Mouse (Mus musculus): ENCODE measurements around the gene Tomm40.
"Not testable (repeated sequence)": the region's sequence is repeated elsewhere in the genome, so short reads cannot be mapped to it uniquely, and the experiment has no call there.

Gene Tomm40

DNA sequence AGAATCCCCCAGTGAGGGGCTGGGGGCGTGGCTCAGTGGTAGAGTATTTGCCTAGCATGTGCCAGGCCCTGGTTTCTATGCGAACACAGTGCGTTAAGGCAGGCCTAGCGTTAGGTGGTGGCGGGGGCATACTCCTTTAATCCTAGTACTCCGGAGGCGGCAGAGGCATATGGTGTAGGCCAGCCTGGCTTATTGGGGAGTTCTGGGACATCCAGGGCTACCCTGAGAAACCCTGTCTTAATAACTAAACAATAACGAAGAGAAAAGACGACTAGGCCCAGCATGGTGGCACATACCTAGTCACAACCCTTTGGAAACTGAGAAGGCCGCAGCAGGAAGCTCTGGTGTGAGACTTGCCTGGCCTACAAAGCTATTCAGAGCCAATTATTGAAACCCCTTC lies 27.1 kb downstream of the Tomm40 start:
- DNase-seq (ENCODE audit: low read depth, low spot score), result no peak

- DNase-seq (ENCODE audit: low read depth, low spot score), result not testable (repeated sequence)
Observed at GRCm38 (mm10) chr7:19686927-19687583, 28.2 kb downstream of the Tomm40 start.

DNA sequence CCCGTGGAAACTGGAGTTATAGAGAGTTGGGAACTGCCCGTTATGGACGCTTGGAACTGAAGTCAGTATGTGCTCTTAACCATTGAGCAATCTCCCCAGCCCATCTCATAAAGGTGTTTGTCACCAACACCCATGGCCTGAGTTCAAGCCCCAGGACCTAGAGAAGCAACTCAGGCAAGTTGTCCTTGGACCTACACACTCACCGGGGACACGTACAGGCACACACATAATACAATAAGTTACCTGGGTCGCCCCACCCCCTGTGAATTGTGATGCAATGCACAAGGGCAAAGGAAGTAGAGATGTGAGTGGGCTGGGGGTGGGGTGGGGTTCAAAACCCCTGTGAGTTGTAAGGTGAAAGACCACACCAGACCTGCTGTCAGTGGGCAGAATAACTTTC lies 28.7 kb downstream of the Tomm40 start:
- no peak for DNase-seq (ENCODE audit: low read depth, low spot score)

GRCm38 (mm10) chr7:19685374-19685773 lies 29.9 kb downstream of the Tomm40 start:
- DNase-seq (ENCODE audit: low read depth, low spot score), result no peak

DNA sequence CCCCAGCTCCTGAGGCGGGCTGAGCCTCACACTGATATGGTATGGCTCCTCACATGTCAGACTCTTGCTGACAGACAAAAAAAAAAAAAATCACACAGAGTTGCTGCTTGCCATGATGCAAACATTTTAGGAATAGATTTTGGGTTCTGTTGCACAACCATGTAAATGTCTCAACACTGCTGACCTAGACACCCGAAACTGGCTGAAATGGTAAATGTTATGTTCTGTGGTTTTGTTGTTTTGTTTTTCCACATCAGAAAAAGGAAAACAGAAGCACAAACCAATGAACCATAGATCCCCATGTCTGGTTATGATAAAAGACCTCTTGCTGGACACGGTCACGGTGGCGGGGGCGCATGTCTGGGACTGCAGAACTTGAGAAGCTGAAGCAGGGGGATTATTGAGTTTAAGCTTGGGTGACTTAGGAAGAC lies 31.5 kb downstream of the Tomm40 start:
- no peak for DNase-seq (ENCODE audit: low read depth, low spot score)

- no peak for DNase-seq (ENCODE audit: low read depth, low spot score)
Observed at GRCm38 (mm10) chr7:19682979-19683378, 32.3 kb downstream of the Tomm40 start.

GRCm38 (mm10) chr7:19681202-19681694 lies 34.0 kb downstream of the Tomm40 start, which contains the start of the genes Gm44805 and Apoc4:
Gm44805 (minus strand) TSS chr7:19681423.
Apoc4 (minus strand) TSS chr7:19681479.
- DNase-seq (ENCODE audit: low read depth, low spot score), result no peak

GRCm38 (mm10) chr7:19680702-19681101 lies 34.5 kb downstream of the Tomm40 start:
- no peak for DNase-seq (ENCODE audit: low read depth, low spot score)

GRCm38 (mm10) chr7:19678901-19679300 lies 36.3 kb downstream of the Tomm40 start:
- no peak for DNase-seq (ENCODE audit: low read depth, low spot score)

DNA sequence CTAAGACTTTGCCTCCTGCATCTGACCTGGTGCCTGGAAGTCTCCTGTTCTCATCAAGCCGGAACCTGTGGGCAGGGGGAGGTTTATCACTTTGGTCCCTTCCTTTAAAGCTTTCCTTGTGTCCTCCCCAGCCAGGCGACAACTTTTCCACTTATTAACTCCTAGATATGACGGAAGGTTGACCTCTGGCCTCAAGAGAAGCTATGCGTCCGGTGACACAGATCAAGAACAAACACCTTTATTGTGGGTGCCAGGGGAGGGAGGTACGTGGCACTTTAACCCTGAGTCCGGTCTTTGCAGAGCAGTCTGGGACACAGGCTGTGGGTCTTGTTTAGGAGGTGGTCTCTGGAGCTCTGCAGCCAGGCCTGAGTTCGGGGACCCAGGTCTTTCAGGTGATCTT lies 37.4 kb downstream of the Tomm40 start, which contains the start of gene Apoc2:
TSS of gene Apoc2 (minus strand) at position 70 of the 400 bp plus-strand sequence.
- DNase-seq (ENCODE audit: low read depth, low spot score), result no peak

GRCm38 (mm10) chr7:19676662-19677061 lies 38.6 kb downstream of the Tomm40 start:
- no peak for DNase-seq (ENCODE audit: low read depth, low spot score)

DNA sequence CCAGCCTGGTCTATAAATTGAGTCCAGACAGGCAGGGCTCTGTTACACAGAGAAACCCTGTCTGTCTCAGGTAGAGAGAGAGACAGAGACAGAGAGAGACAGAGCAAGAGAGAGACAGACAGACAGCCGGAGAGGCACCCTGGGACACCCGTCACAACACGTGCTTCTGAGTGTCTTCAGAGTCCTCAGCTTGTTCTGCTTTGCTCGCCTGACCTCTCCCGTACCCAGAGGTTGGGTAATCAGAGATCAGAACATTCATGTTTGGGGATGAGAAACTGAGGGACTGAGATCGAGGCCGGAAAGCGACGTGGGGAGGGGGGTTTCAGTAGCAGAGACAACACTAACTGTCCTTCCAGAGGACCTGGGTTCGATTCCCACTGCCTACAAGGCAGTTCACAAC lies 39.4 kb downstream of the Tomm40 start:
- DNase-seq (ENCODE audit: low read depth, low spot score), result no peak

GRCm38 (mm10) chr7:19673083-19673699 lies 42.0 kb downstream of the Tomm40 start:
- DNase-seq (ENCODE audit: low read depth, low spot score), result no peak

GRCm38 (mm10) chr7:19671511-19671910 lies 43.7 kb downstream of the Tomm40 start:
- no peak for DNase-seq (ENCODE audit: low read depth, low spot score)

DNA sequence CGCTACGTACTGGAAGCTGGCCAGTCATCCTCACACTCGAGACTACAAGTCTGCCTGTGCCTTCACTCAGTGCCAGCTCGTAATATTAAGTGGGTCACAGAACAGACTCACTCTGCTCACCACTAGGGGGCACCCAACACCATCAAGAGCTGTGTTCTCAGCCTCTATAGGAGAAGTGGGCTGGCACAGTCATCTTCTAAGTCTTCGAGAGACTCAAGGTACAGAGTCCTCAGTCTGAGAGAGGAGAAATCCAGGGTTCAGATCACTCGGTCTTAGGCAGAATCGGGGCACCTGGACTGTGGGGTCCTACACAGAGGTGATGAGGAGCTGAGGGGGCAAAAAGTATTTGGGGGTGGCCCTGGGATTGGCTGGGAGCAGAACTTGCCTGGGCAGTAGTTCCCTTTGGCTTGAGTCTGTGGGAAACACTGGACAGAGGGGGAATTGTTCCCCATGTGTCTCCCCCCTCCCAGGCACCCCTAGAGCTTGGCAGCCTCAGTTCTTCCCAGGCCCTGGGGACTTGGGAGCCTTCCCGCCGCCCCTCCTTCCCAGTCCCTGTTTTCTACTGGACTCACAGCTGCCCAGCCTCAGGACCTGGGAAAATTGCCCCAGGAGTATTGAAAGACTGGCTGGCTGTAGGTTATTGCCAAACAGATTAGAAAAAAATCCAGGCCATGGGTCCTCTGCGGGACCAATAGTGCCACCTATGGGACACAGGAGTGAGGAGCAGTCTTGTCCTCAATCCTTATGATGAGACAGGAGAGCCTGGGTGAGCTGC lies 46.1 kb downstream of the Tomm40 start:
- DNase-seq (ENCODE audit: low read depth, low spot score), result peak; percentile 77

GRCm38 (mm10) chr7:19667434-19667833 lies 47.8 kb downstream of the Tomm40 start:
- DNase-seq (ENCODE audit: low read depth, low spot score), result no peak

- no peak for DNase-seq (ENCODE audit: low read depth, low spot score)
Observed at GRCm38 (mm10) chr7:19666750-19667149, 48.5 kb downstream of the Tomm40 start.

- DNase-seq (ENCODE audit: low read depth, low spot score), result peak; percentile 97
Observed at GRCm38 (mm10) chr7:19664955-19665841, 50.0 kb downstream of the Tomm40 start, which contains the start of gene Clptm1. Clptm1 (minus strand) TSS chr7:19665033.

- DNase-seq (ENCODE audit: low read depth, low spot score), result no peak
Observed at GRCm38 (mm10) chr7:19664455-19664954, 50.7 kb downstream of the Tomm40 start.

GRCm38 (mm10) chr7:19663940-19664339 lies 51.3 kb downstream of the Tomm40 start:
- no peak for DNase-seq (ENCODE audit: low read depth, low spot score)

GRCm38 (mm10) chr7:19652614-19653013 lies 62.6 kb downstream of the Tomm40 start:
- DNase-seq (ENCODE audit: low read depth, low spot score), result no peak
